Mouse (Mus musculus) right cerebral cortex, postnatal 10 days (tissue): ENCODE results near the gene Slc16a6.
A peak's percentile ranks its signal among the peaks of the same experiment; 100 is the strongest.
"Not testable (repeated sequence)": the region's sequence is repeated elsewhere in the genome, so short reads cannot be mapped to it uniquely, and the experiment has no call there.

Source experiments
- DNase-seq, 2 experiments: peaks; one replicate each; pipeline ENCODE4 v3.0.0; 2021; ENCODE audit warnings: low spot score in 2 of 2

The Slc16a6 gene

DNA sequence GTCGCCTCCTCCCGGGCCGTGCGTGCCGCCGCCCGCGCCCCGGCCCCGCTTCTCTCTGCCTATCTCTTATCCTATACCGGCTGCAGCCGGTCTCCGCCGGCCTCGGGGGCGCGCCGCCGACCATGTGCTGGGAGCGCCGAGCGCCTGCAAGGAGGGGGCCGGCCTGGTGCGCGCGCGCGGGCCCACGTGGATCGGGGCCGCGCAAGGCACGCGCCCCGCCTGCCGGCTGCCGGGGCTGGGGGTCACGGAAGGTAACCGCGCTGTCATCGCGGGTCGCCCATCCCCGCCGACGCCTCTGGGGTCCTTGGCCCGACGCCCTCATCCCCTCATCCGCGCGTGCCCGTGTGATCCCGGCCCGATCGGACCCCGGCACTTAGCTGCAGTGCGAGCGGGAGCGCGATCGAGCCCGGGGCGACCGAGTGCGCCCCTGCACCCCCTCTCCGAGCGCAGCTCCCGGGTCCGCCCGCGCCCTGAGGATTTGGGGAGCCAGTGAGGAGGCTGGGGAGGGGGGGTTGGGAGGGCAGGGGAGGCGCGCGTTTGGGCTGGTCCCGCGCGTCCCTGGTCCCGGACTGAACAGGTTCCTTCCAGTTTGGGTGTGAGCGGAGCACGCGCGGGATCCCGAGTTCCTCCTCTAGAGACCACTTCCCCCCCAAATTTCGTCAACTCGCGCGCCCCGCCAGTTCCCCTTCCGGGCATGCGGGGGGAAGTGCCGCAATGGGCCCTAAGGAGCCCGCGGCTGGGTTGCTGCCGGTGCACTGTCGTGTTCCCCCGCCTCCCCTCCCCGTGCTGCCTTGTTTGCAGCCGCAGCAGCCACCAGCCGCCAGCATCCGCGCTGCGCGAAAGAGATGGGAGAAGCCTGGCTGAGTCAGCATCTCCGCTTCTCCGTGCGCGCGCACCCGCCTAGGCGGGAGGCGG lies at the start of gene Slc16a6, which contains the start of gene Arsg:
Gene Slc16a6 (minus strand): TSS at position 428 of the 915 bp plus-strand sequence.
Gene Arsg (plus strand): TSS at position 204 of the 915 bp plus-strand sequence.
- peak; percentile 92 for DNase-seq

DNA sequence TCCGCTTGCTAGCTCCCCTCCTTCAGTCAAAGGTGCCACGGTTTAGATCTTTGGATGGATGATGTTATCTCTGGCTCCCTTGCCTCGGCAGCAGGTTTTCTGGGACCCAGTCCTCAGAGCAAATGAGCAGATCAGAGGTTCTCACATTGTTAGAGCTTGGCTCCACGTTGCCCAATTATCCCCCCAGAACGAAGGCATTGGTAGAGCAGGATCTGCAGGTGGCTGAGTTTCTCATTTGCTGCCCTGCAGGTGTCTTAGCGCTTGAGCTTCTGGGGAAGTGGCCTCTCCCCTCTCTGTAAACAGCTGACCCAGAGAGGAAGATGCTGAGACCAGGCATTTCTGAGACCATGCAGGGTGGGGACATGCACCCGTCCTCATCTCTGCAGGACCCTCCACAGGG lies 47.6 kb upstream of the Slc16a6 start:
- no peak for DNase-seq

- no peak for DNase-seq
Measured at GRCm38 (mm10) chr11:109517816-109518215, 44.4 kb upstream of the Slc16a6 start.

GRCm38 (mm10) chr11:109517330-109517729 lies 43.9 kb upstream of the Slc16a6 start:
- no peak for DNase-seq

- DNase-seq: no peak
Measured at GRCm38 (mm10) chr11:109514064-109514612, 40.7 kb upstream of the Slc16a6 start.

DNA sequence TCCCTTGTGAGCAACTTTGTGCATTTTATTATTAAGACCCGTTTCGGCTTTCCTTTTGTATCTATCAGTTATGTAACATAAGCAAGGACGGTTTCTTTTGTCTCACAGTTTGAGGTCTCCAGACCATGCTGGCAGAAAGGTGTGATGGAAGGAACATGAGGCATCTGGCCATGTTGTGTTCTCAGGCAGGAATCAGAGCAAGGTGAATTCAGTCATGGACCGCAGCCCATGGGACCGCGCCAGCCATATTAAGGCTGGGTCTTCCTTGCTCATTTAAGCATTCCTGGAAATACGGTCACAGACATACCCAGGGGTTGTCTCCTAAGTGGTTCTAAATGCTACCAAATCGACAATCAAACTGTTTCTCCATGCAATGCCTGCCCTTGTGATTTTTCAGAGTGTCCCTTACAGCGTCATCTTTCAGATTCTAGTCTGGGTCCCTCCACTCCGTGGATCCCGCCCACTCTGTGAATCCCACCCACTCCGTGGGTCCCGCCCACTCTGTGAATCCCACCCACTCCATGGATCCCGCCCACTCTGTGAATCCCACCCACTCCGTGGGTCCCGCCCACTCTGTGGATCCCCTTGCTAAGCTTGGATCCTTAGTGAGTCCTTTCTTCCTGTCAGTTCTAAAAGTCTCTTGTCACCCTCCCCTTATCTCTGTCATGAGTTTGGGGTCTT lies 39.7 kb upstream of the Slc16a6 start:
- DNase-seq: no peak

DNA sequence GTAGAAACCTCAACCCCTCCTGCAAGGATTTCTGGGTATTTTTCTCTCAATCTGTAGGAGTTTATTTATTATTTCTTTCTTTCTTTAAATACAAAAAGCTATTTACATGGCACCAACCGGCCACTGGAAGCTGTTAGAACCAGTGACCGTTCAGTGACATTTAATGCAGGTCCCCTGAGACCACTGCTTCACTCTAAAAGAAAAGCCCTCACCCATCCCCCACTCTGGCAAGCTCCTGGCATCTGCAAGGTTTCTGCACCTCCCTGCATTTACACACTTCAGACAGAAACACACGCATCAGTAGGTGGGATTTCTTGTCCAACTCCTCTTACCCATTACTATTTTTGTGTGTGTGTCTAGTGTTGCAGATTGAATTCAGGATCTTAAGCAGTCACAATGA lies 33.7 kb upstream of the Slc16a6 start:
- no peak for DNase-seq

- DNase-seq: no peak
Measured at GRCm38 (mm10) chr11:109505823-109506222, 32.4 kb upstream of the Slc16a6 start.

DNA sequence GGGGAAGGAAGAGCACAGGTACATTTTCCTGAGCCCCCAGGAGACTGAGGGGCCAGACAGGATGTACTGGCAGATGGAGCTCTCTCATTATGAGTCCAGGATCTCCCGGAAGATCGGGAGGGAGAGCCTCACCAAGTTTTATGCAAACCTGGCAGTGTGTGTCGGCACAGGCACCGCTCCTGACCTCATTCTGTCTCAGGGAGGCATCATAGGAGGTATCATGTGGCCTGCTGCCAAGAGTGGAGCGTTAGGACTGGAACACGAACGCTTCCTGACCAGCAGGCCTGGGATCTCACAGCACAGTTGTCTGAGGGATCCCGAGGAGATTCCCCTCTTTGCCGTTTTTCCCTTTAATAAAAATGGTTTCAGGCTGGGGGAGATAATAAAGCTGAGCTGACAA lies 31.6 kb upstream of the Slc16a6 start:
- peak; percentile 53 for DNase-seq

- no peak for DNase-seq
Measured at GRCm38 (mm10) chr11:109500206-109500605, 26.8 kb upstream of the Slc16a6 start.

DNA sequence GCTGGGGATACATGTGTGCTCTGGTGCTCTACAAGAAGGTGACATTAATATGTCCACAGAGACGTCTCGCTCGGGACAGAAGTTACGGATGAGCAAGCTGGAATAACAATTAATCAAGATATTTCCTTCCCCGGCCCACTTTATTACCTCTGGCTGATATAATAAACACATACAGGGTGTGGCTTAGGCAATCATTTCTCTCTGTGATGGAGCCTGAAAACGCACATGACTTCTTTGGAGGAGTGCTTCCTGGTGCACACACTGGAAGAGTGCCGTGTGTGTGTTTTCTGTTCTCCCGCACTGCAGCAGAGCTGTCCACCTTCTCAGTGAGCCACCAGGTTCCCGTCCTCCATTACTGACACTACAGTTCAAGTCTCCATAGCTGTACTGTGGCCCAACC lies 24.6 kb upstream of the Slc16a6 start:
- no peak for DNase-seq

- DNase-seq: peak in 1 of 2 experiments; percentile 42
Measured at GRCm38 (mm10) chr11:109496996-109497714, 23.8 kb upstream of the Slc16a6 start.

DNA sequence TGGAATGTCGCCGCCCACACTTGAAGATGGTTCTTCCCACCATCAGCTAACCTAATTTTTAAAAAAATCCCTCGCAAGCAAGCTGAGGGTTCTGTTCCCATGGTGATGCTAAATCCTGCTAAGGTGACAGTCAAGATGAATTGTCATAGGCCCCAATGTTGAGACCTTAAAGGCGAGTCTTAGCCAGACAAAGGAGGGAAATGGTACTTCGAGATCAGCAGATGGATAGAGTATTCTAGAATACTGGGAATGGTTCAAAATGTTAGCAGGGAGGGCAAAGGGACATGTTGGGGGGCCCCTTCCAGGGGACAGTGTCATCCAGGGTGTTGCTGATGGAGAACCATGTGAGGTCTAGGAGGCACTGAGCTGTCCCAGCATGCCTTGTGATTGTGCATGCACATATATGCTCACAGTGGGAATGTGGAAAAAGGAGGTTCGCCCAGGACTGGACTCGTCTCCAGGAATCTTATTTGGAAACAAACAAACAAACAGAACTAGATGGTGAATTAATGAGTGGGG lies 23.1 kb upstream of the Slc16a6 start:
- no peak for DNase-seq

DNA sequence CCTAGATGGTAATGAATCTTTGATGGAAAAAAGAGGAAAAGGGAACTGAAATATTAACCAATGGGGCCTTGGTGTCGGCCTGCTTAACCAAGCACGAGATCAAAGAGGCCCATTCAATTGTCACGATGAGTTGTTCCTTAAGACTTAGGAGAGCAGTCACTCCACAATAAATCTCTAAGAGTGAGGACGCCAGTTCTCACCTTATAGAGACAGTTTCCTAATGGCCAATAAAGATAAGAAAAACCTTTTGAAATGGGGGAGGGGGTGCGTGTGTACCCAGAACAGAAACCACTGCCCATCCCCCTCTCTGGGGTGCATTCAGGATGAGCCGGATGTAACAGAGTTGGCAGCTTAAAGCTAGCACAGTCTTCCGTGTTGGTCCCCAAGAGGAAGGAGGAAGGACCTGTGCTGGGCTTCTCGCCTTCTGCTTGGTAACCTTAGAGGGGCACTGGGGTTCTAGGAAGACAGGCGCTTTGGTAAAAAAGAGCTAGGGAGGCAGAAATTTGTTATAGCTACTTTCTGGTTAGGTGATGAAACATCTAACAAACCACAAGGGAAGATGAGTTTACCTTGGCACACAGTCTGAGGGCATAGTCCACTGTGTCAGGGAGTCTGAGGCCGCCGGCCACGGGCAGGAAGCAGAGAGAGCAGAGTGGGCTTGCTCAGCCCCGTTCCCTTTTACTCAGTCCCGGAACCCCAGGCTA lies 22.5 kb upstream of the Slc16a6 start:
- no peak for DNase-seq

DNA sequence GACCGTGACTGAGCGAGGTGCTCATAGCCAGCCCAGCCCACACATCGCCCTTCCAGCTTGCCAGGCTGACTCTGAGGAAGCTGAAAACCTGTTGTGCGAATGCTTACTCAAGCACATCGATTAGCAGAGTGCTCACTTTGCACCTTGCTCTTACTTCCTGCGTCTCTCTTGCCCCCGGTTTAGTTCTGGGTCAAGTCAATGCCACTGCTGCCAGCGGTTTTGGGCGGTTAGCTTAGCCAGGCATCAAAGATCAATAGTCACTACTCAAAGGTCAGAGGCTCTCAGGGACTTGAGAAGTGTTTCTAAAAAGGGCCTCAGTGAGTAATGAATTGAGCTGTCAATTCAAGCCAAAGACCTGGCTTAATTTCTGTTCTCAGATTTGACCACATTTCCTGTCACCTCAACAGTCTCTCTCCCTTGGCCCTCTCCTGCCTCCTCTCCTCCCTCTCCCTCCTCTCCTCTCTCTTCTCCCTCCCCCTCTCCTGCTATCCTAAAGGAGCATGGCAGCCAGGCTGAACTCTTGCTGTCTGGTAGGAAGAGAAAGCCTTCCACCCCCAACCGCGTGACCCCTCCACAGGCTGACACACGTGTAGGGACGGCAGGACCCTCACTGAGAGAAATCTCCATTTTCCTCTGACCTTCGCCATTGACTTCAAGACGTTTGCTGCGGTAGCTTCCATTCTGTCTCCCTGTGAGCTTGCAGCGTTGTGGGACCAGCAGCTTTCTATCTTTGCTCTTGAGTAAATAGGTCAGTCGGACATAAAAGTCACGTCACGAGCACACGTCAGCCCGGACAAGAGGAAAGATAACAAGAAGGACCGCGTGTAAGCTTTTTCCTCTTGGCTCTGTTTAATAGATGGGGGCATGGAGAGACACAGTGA lies 21.7 kb upstream of the Slc16a6 start:
- no peak for DNase-seq

DNA sequence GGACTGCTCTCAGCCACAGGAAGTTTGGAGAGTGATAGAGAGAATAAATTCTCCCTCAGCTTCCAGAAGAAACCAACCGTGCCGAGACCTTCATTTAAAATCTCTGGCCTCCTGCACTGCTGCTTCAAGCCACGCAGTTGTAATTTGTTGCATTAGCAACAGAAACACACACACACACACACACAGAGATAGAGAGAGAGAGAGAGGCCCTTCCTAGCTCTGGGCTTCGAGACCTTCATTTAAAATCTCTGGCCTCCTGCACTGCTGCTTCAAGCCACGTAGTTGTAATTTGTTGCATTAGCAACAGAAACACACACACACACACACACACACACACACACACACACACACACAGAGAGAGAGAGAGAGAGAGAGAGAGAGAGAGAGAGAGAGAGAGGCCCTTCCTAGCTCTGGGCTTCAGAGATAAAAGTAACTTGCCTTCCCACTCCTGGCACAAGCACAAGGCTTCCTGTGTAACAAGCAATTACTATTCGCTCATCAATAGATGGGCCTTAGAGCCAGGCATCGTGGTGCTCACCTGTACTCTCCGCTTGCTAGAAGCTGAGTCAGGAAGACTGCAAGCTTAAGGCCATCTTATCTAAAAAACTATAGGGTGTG lies 19.6 kb upstream of the Slc16a6 start:
- DNase-seq: not testable (repeated sequence)

- DNase-seq: no peak
Measured at GRCm38 (mm10) chr11:109491844-109492243, 18.4 kb upstream of the Slc16a6 start.

GRCm38 (mm10) chr11:109489763-109490162 lies 16.4 kb upstream of the Slc16a6 start:
- DNase-seq: no peak

GRCm38 (mm10) chr11:109487991-109488684 lies 14.7 kb upstream of the Slc16a6 start:
- no peak for DNase-seq
